Mouse (Mus musculus) kidney, adult 10 weeks (tissue): Measurements from ENCODE around the gene Sgcd. TPM values are rescaled to one million over a fixed set of nuclear protein-coding genes. Genes with fewer than 3 reads are reported as not detected.

Experiments
- polyA plus RNA-seq: library from polyadenylated mRNA; stranded (reverse); fragments of 350-450 nt; fragmentation: Illumina TruSeq; extraction: RNeasy Lipid Tissue Mini Kit (QIAGEN cat#74804); gene quantifications from one replicate; pipeline ENCODE4 v1.2.3, GENCODE M21; 2014; ENCODE audit warnings: low read depth, low replicate concordance

Sgcd gene
- 1.2 TPM for polyA plus RNA-seq

GRCm38 (mm10) chr11:47988697-47989533 lies at the start of gene Sgcd:
TSS of gene Sgcd (minus strand) at chr11:47988969.

